Mouse (Mus musculus): ENCODE measurements around the gene Lgr6.
"Not testable (repeated sequence)": the region's sequence is repeated elsewhere in the genome, so short reads cannot be mapped to it uniquely, and the experiment has no call there.

- not testable (repeated sequence) for TF ChIP-seq CTCF, POLR2A (IDR thresholded peaks at IDR 0.05; ENCODE audit: insufficient read depth, low read depth, low read length)
These were observed 6.2 kb upstream of the Lgr6 start for GRCm38 (mm10) chr1:135111271-135111670.
